Mouse (Mus musculus) MEL (cell line): ENCODE measurements at regions not wholly inside any gene's neighbourhood (a gene's known extent, or its start where the extent isn't known, plus 50 kb on each side); places are given as distances from the start of the nearest gene placed in this dataset.

Source experiments
- DNase-seq: peaks from one replicate; pipeline ENCODE4 v3.0.0; 2011; ENCODE audit warnings: low read depth, low spot score
- H3K27ac ChIP-seq: 2 replicates; pipeline ENCODE4 v1.5.1; 2012; ENCODE audit warnings: low read depth, mild to moderate bottlenecking, control low read depth, low read length, moderate library complexity; ENCODE audit not compliant: control insufficient read depth
- H3K27me3 ChIP-seq, 2 experiments: fragments of 150-350 bp in 1 of 2; sonication (generic) in 1 of 2; 2 replicates each; pipeline ENCODE4 v1.6.1; 2012; ENCODE audit warnings: low read length in 2 of 2, mild to moderate bottlenecking in 2 of 2, improper control_type of control experiment in 1 of 2, moderate library complexity in 1 of 2; ENCODE audit not compliant: insufficient read depth in 2 of 2, control insufficient read depth in 1 of 2
- H3K36me3 ChIP-seq, 2 experiments: 2 replicates each; pipeline ENCODE4 v1.6.1; 2012 to 2014; ENCODE audit warnings: low read length in 2 of 2, improper control_type of control experiment in 1 of 2, inconsistent platforms in 1 of 2, mild to moderate bottlenecking in 1 of 2; ENCODE audit not compliant: insufficient read depth in 2 of 2, control insufficient read depth in 1 of 2
- H3K4me1 ChIP-seq, 2 experiments: fragments of 150-350 bp in 1 of 2; sonication (generic) in 1 of 2; 2 replicates each; pipeline ENCODE4 v1.6.1; 2012; ENCODE audit warnings: low read length in 2 of 2, improper control_type of control experiment in 1 of 2, mild to moderate bottlenecking in 1 of 2; ENCODE audit not compliant: insufficient read depth in 2 of 2, control insufficient read depth in 1 of 2
- H3K4me3 ChIP-seq, 2 experiments: fragments of 150-350 bp in 1 of 2; sonication (generic) in 1 of 2; 2 replicates each; pipeline ENCODE4 v1.5.1; 2012; ENCODE audit warnings: low read depth in 2 of 2, low read length in 2 of 2, mild to moderate bottlenecking in 2 of 2, moderate library complexity in 2 of 2, control low read depth in 1 of 2, improper control_type of control experiment in 1 of 2; ENCODE audit not compliant: control insufficient read depth in 1 of 2, insufficient read depth in 1 of 2
- H3K79me2 ChIP-seq: 2 replicates; pipeline ENCODE4 v1.6.1; 2012; ENCODE audit warnings: mild to moderate bottlenecking, low read length, moderate library complexity; ENCODE audit not compliant: control insufficient read depth, poor library complexity, insufficient read depth
- H3K9ac ChIP-seq: 2 replicates; pipeline ENCODE4 v1.6.1; 2012; ENCODE audit warnings: low read depth, mild to moderate bottlenecking, control low read depth, low read length, moderate library complexity; ENCODE audit not compliant: control insufficient read depth, poor library complexity, severe bottlenecking
- H3K9me3 ChIP-seq: fragments of 150-350 bp; sonication (generic); replicated peaks from 2 replicates; pipeline ENCODE4 v1.6.1; 2012; ENCODE audit warnings: mild to moderate bottlenecking, low read length, improper control_type of control experiment, moderate library complexity; ENCODE audit not compliant: insufficient read depth
- CHD2 ChIP-seq: IDR thresholded peaks from 2 replicates; pipeline ENCODE4 v1.6.1; 2011; ENCODE audit warnings: low read length, improper control_type of control experiment
- E2F4 ChIP-seq: IDR thresholded peaks from 2 replicates; pipeline ENCODE4 v1.6.1; 2011; ENCODE audit warnings: low read depth, low read length, improper control_type of control experiment, borderline replicate concordance
- ELF1 ChIP-seq: IDR thresholded peaks from 2 replicates; pipeline ENCODE4 v1.6.1; 2014; ENCODE audit warnings: low read depth, mild to moderate bottlenecking, inconsistent platforms, low read length, improper control_type of control experiment, moderate library complexity
- GATA1 ChIP-seq: IDR thresholded peaks from 2 replicates; pipeline ENCODE4 v1.6.1; 2011; ENCODE audit warnings: low read depth, low read length, improper control_type of control experiment
- JUND ChIP-seq: IDR thresholded peaks from 2 replicates; pipeline ENCODE4 v1.6.1; 2011; ENCODE audit warnings: low read depth, mild to moderate bottlenecking, improper control_type of control experiment, low read length
- KAT2A ChIP-seq: conservative IDR thresholded peaks from 2 replicates; pipeline ENCODE4 v1.6.1; 2012; ENCODE audit warnings: low read depth, low read length, improper control_type of control experiment, inconsistent platforms
- MAFK ChIP-seq: IDR thresholded peaks from 2 replicates; pipeline ENCODE4 v1.6.1; 2011; ENCODE audit warnings: low read depth, mild to moderate bottlenecking, low read length, improper control_type of control experiment, borderline replicate concordance
- MAX ChIP-seq: IDR thresholded peaks from 2 replicates; pipeline ENCODE4 v1.6.1; 2011; ENCODE audit warnings: low read length, improper control_type of control experiment
- MAZ ChIP-seq: IDR thresholded peaks from 2 replicates; pipeline ENCODE4 v1.6.1; 2012; ENCODE audit warnings: low read depth, mild to moderate bottlenecking, inconsistent platforms, low read length, improper control_type of control experiment
- MEF2A ChIP-seq: IDR thresholded peaks from 2 replicates; pipeline ENCODE4 v1.6.1; 2014; ENCODE audit warnings: low read depth, mild to moderate bottlenecking, inconsistent platforms, low read length, improper control_type of control experiment; ENCODE audit not compliant: poor library complexity, insufficient replicate concordance, severe bottlenecking; ENCODE audit errors: extremely low read depth
- MXI1 ChIP-seq: IDR thresholded peaks from 2 replicates; pipeline ENCODE4 v1.6.1; 2011; ENCODE audit warnings: mild to moderate bottlenecking, low read depth, low read length, improper control_type of control experiment
- MYB ChIP-seq: IDR thresholded peaks from 2 replicates; pipeline ENCODE4 v1.6.1; 2011; ENCODE audit warnings: mild to moderate bottlenecking, low read depth, low read length, improper control_type of control experiment
- MYC ChIP-seq: IDR thresholded peaks from 2 replicates; pipeline ENCODE4 v1.6.1; 2011; ENCODE audit warnings: low read depth, mild to moderate bottlenecking, low read length, improper control_type of control experiment, moderate library complexity
- NELFE ChIP-seq: IDR thresholded peaks from 2 replicates; pipeline ENCODE4 v1.6.1; 2011; ENCODE audit warnings: low read depth, low read length, improper control_type of control experiment
- POLR2A ChIP-seq, 2 experiments: IDR thresholded peaks; 2 replicates each; pipeline ENCODE4 v1.6.1; 2011 to 2012; ENCODE audit warnings: low read length in 2 of 2, mild to moderate bottlenecking in 2 of 2, control low read depth in 1 of 2, improper control_type of control experiment in 1 of 2, low read depth in 1 of 2, moderate library complexity in 1 of 2; ENCODE audit not compliant: control insufficient read depth in 1 of 2, insufficient read depth in 1 of 2, poor library complexity in 1 of 2
- RAD21 ChIP-seq: IDR thresholded peaks from 2 replicates; pipeline ENCODE4 v1.6.1; 2011; ENCODE audit warnings: mild to moderate bottlenecking, low read depth, low read length, improper control_type of control experiment
- RCOR1 ChIP-seq: IDR thresholded peaks from 2 replicates; pipeline ENCODE4 v1.6.1; 2012; ENCODE audit warnings: low read depth, mild to moderate bottlenecking, inconsistent platforms, low read length, improper control_type of control experiment
- TAL1 ChIP-seq: IDR thresholded peaks from 2 replicates; pipeline ENCODE4 v1.6.1; 2012; ENCODE audit warnings: mild to moderate bottlenecking, inconsistent platforms, low read length, moderate library complexity, mixed read lengths
- TBP ChIP-seq: IDR thresholded peaks from 2 replicates; pipeline ENCODE4 v1.8.0; 2011; ENCODE audit warnings: low read depth, low read length, improper control_type of control experiment
- UBTF ChIP-seq: IDR thresholded peaks from 2 replicates; pipeline ENCODE4 v1.6.1; 2012; ENCODE audit warnings: low read depth, mild to moderate bottlenecking, inconsistent platforms, low read length, improper control_type of control experiment, moderate library complexity, borderline replicate concordance; ENCODE audit not compliant: insufficient read depth
- USF1 ChIP-seq: IDR thresholded peaks from 2 replicates; pipeline ENCODE4 v1.6.1; 2014; ENCODE audit warnings: low read depth, mild to moderate bottlenecking, inconsistent platforms, low read length, improper control_type of control experiment, moderate library complexity
- ZKSCAN1 ChIP-seq: IDR thresholded peaks from 2 replicates; pipeline ENCODE4 v1.6.1; 2012; ENCODE audit warnings: low read depth, mild to moderate bottlenecking, inconsistent platforms, low read length, improper control_type of control experiment, moderate library complexity
- ZMIZ1 ChIP-seq: IDR thresholded peaks from 2 replicates; pipeline ENCODE4 v1.6.1; 2012; ENCODE audit warnings: low read depth, mild to moderate bottlenecking, inconsistent platforms, low read length, improper control_type of control experiment, moderate library complexity
- ZNF384 ChIP-seq: IDR thresholded peaks from 2 replicates; pipeline ENCODE4 v1.6.1; 2012; ENCODE audit warnings: low read depth, mild to moderate bottlenecking, inconsistent platforms, low read length, improper control_type of control experiment

GRCm38 (mm10) chr10:7325074-7325473 lies 113.0 kb upstream of the Cnksr3 start:
- DNase-seq = no peak
- H3K9ac ChIP-seq = no peak overlapping the region
- no peak overlapping the region for H3K27ac ChIP-seq
- no peaks in the 10 kb centered on the region for H3K36me3 ChIP-seq
- no peaks in the 10 kb centered on the region for H3K79me2 ChIP-seq
- no peak overlapping the region for H3K4me3 ChIP-seq
- TF ChIP-seq TBP = no peak
- no peak for TF ChIP-seq MXI1
- TF ChIP-seq ZKSCAN1 = no peak
- TF ChIP-seq MYC = no peak
- TF ChIP-seq TAL1 = no peak
- no peak for TF ChIP-seq E2F4
- TF ChIP-seq MAFK = no peak
- no peak for TF ChIP-seq CHD2
- TF ChIP-seq ELF1 = no peak
- TF ChIP-seq MEF2A = no peak
- no peak for TF ChIP-seq GATA1
- TF ChIP-seq USF1 = no peak
- no peak for TF ChIP-seq MAX
- TF ChIP-seq JUND = no peak
- TF ChIP-seq RAD21 = no peak
- TF ChIP-seq MYB = no peak
- no peak for TF ChIP-seq KAT2A
- TF ChIP-seq UBTF = no peak
- no peaks in the 10 kb centered on the region for H3K27me3 ChIP-seq
- no peaks in the 10 kb centered on the region for H3K9me3 ChIP-seq
- no peaks in the 10 kb centered on the region for H3K4me1 ChIP-seq

- no peaks in the 10 kb centered on the region for H3K79me2 ChIP-seq
- no peaks in the 10 kb centered on the region for H3K36me3 ChIP-seq
- no peaks in the 10 kb centered on the region for H3K9me3 ChIP-seq
- H3K27me3 ChIP-seq = no peaks in the 10 kb centered on the region
- H3K4me3 ChIP-seq = no peak overlapping the region
- no peak overlapping the region for H3K27ac ChIP-seq
- TF ChIP-seq ZNF384 (no peak), E2F4 (no peak), TBP (no peak), RCOR1 (no peak), ZMIZ1 (no peak), KAT2A (no peak), POLR2A (IDR thresholded peaks at IDR 0.05; ENCODE audit: control insufficient read depth in 1 of 2, insufficient read depth in 1 of 2, low read depth in 1 of 2, low read length in 2 of 2, poor library complexity in 1 of 2) (no peak), ZKSCAN1 (no peak), RAD21 (no peak), MEF2A (no peak), CHD2 (no peak), MAZ (no peak), USF1 (no peak), NELFE (no peak)
- DNase-seq = no peak
- H3K4me1 ChIP-seq = no peaks in the 10 kb centered on the region
- no peak overlapping the region for H3K9ac ChIP-seq
Measured at GRCm38 (mm10) chr10:7323258-7323657, 111.2 kb upstream of the Cnksr3 start.
